In genomic region chr15:98894746-98895634, GRCm38 (mm10) we compare ENCODE assay signal across 8 mouse cellular contexts. TPM values are rescaled to one million over a fixed set of nuclear protein-coding genes. Genes with fewer than 3 reads are reported as not detected.
A peak's percentile ranks its signal among the peaks of the same experiment; 100 is the strongest.
DNase-seq lines count a peak whose midpoint lies in the region; ATAC-seq lines count a peak whose summit lies in the region.

No protein-coding gene starts in this region.

- peaks cover 88% of the 10 kb centered on the region for H3K27me3 ChIP-seq in heart, embryonic 10.5 days (ENCODE audit: insufficient read depth, poor library complexity, severe bottlenecking)
- peaks cover 72% of the 10 kb centered on the region for H3K27me3 ChIP-seq in embryonic facial prominence, embryonic 11.5 days (ENCODE audit: control insufficient read depth, insufficient read depth, low read length)
- H3K27me3 ChIP-seq in intestine, embryonic 14.5 days (replicated peaks; ENCODE audit: control insufficient read depth, insufficient read depth, low read length), result peaks cover 86% of the 10 kb centered on the region
- peaks cover 76% of the 10 kb centered on the region for H3K27me3 ChIP-seq in midbrain, embryonic 15.5 days (replicated peaks)

- peak overlapping the region; percentile 97 for H3K4me2 ChIP-seq in embryonic facial prominence, embryonic 11.5 days (ENCODE audit: low read depth, low read length)
- peak overlapping the region; percentile 99 for H3K4me2 ChIP-seq in intestine, embryonic 14.5 days (ENCODE audit: low read length)
- H3K4me2 ChIP-seq in midbrain, embryonic 15.5 days, result peak overlapping the region; percentile 99

- DNase-seq in heart, embryonic 10.5 days (ENCODE audit: low spot score), result no peak
- DNase-seq in heart, adult 8-10 months (ENCODE audit: low spot score), result no peak
- DNase-seq in embryonic facial prominence, embryonic 11.5 days (ENCODE audit: low spot score), result no peak
- DNase-seq in intestine, embryonic 14.5 days (ENCODE audit: low spot score), result peak; percentile 65
- no peak for DNase-seq in c-Kit-positive CD71-positive TER-119-positive erythroid progenitor cells, embryonic 14.5 days (ENCODE audit: low spot score)
- no peak for DNase-seq in layer of hippocampus, adult 9-10 months (ENCODE audit: low spot score)

- H3K4me3 ChIP-seq in heart, embryonic 10.5 days, result peak overlapping the region; percentile 70
- H3K4me3 ChIP-seq in embryonic facial prominence, embryonic 11.5 days (ENCODE audit: low read depth, low read length), result peak overlapping the region; percentile 47
- peak overlapping the region; percentile 52 for H3K4me3 ChIP-seq in intestine, embryonic 14.5 days (ENCODE audit: low read depth, low read length)
- peak overlapping the region; percentile 52 for H3K4me3 ChIP-seq in midbrain, embryonic 15.5 days

- H3K36me3 ChIP-seq in heart, embryonic 10.5 days, result no peaks in the 10 kb centered on the region
- H3K36me3 ChIP-seq in embryonic facial prominence, embryonic 11.5 days (replicated peaks; ENCODE audit: control insufficient read depth, insufficient read depth, low read depth, low read length), result no peaks in the 10 kb centered on the region
- no peaks in the 10 kb centered on the region for H3K36me3 ChIP-seq in intestine, embryonic 14.5 days (ENCODE audit: control insufficient read depth, insufficient read depth, low read length)
- no peaks in the 10 kb centered on the region for H3K36me3 ChIP-seq in midbrain, embryonic 15.5 days (replicated peaks)

- WGBS in heart, embryonic 10.5 days, result 4% methylated on average over 38 of the region's 38 CpGs
- WGBS in embryonic facial prominence, embryonic 11.5 days, result 3% methylated on average over 38 of the region's 38 CpGs
- 4% methylated on average over 38 of the region's 38 CpGs for WGBS in intestine, embryonic 14.5 days
- 4% methylated on average over 38 of the region's 38 CpGs for WGBS in midbrain, embryonic 15.5 days

- H3K9ac ChIP-seq in embryonic facial prominence, embryonic 11.5 days (replicated peaks; ENCODE audit: low read length), result no peak overlapping the region; the same call in 1 of the 2 replicates
- no peak overlapping the region for H3K9ac ChIP-seq in intestine, embryonic 14.5 days (ENCODE audit: low read length)
- peak overlapping the region; percentile 42; the same call in 1 of the 2 replicates for H3K9ac ChIP-seq in midbrain, embryonic 15.5 days

- H3K9me3 ChIP-seq in heart, embryonic 10.5 days, result no peaks in the 10 kb centered on the region
- H3K9me3 ChIP-seq in embryonic facial prominence, embryonic 11.5 days (replicated peaks; ENCODE audit: control insufficient read depth, low read length), result no peaks in the 10 kb centered on the region
- no peaks in the 10 kb centered on the region for H3K9me3 ChIP-seq in intestine, embryonic 14.5 days (ENCODE audit: control insufficient read depth, low read length)
- no peaks in the 10 kb centered on the region for H3K9me3 ChIP-seq in midbrain, embryonic 15.5 days

- H3K4me1 ChIP-seq in heart, embryonic 10.5 days, result peaks cover 63% of the 10 kb centered on the region
- H3K4me1 ChIP-seq in embryonic facial prominence, embryonic 11.5 days (ENCODE audit: control insufficient read depth, insufficient read depth, low read length), result peaks cover 21% of the 10 kb centered on the region
- peaks cover 21% of the 10 kb centered on the region for H3K4me1 ChIP-seq in intestine, embryonic 14.5 days (replicated peaks; ENCODE audit: control insufficient read depth, insufficient read depth, low read length)
- H3K4me1 ChIP-seq in midbrain, embryonic 15.5 days, result peaks cover 33% of the 10 kb centered on the region

- 0 out of 2 replicates have a peak, but pooled peaks have one; percentile 11 for ATAC-seq in embryonic facial prominence, embryonic 11.5 days (replicated peaks; ENCODE audit: insufficient number of reproducible peaks, low FRiP score, low TSS enrichment, low read depth)
- no peak for ATAC-seq in intestine, embryonic 14.5 days (replicated peaks; ENCODE audit: low FRiP score, low TSS enrichment, low read depth)
- ATAC-seq in midbrain, embryonic 15.5 days (replicated peaks), result no peak
- no peak for ATAC-seq in granulocyte monocyte progenitor cell, adult 5-6 weeks (replicated peaks; ENCODE audit: poor library complexity, severe bottlenecking)

- peak overlapping the region; percentile 89 for H3K27ac ChIP-seq in heart, embryonic 10.5 days
- no peak overlapping the region for H3K27ac ChIP-seq in embryonic facial prominence, embryonic 11.5 days (replicated peaks; ENCODE audit: low read depth, low read length)
- no peak overlapping the region for H3K27ac ChIP-seq in intestine, embryonic 14.5 days (ENCODE audit: low read depth)
- H3K27ac ChIP-seq in midbrain, embryonic 15.5 days, result no peak overlapping the region

RNA-seq across cellular contexts. Expression of gene Rhebl1, which starts 0.7 kb away (rescaled TPM):
- polyA plus RNA-seq in heart, embryonic 10.5 days (2016; fragmentation: Nextera tagmentation; extraction: Ambion mirVana), result 6.5 and 11.8 TPM in 2 replicates
- 1 to 10 TPM; 1.2 to 2.8 (median 1.9) TPM for total RNA-seq in heart, adult 8-10 months (2022)
- 16.7 and 17.0 TPM in 2 replicates for polyA plus RNA-seq in embryonic facial prominence, embryonic 11.5 days (2014; fragmentation: Nextera tagmentation; extraction: Ambion mirVana)
- polyA plus RNA-seq in intestine, embryonic 14.5 days (2014; fragmentation: Nextera tagmentation; extraction: Ambion mirVana), result 9.5 and 11.4 TPM in 2 replicates
- 35.5 and 35.9 TPM in 2 replicates for polyA plus RNA-seq in midbrain, embryonic 15.5 days (2015; fragmentation: Nextera tagmentation; extraction: Ambion mirVana)
- 14.3 and 25.5 TPM in 2 replicates for total RNA-seq in granulocyte monocyte progenitor cell, adult 5-6 weeks (2014; fragmentation: Nextera tagmentation)
- 4.3 and 7.3 TPM in 2 replicates for total RNA-seq in granulocyte monocyte progenitor cell, adult 5-6 weeks (2017)

RNA-seq across cellular contexts. Expression of gene Dhh, which starts 3.4 kb away (rescaled TPM):
- 2.9 and 3.0 TPM in 2 replicates for polyA plus RNA-seq in heart, embryonic 10.5 days (2016; fragmentation: Nextera tagmentation; extraction: Ambion mirVana)
- 1 to 10 TPM in 2 of 4 experiments, under 1 TPM in 2; 0.72 to 1.6 (median 1.0) TPM for total RNA-seq in heart, adult 8-10 months (2022)
- polyA plus RNA-seq in embryonic facial prominence, embryonic 11.5 days (2014; fragmentation: Nextera tagmentation; extraction: Ambion mirVana), result 0.76 and 1.3 TPM in 2 replicates
- polyA plus RNA-seq in intestine, embryonic 14.5 days (2014; fragmentation: Nextera tagmentation; extraction: Ambion mirVana), result 0.62 and 1.0 TPM in 2 replicates
- 0.35 and 0.73 TPM in 2 replicates for polyA plus RNA-seq in midbrain, embryonic 15.5 days (2015; fragmentation: Nextera tagmentation; extraction: Ambion mirVana)
- total RNA-seq in granulocyte monocyte progenitor cell, adult 5-6 weeks (2014; fragmentation: Nextera tagmentation), result not detected in 2 replicates
- not detected in 2 replicates for total RNA-seq in granulocyte monocyte progenitor cell, adult 5-6 weeks (2017)

RNA-seq across cellular contexts. Expression of gene Lmbr1l, which starts 23.0 kb away (rescaled TPM):
- polyA plus RNA-seq in heart, embryonic 10.5 days (2016; fragmentation: Nextera tagmentation; extraction: Ambion mirVana), result 14.9 and 20.2 TPM in 2 replicates
- total RNA-seq in heart, adult 8-10 months (2022), result 10 to 100 TPM in 2 of 4 experiments, 1 to 10 TPM in 2; 7.3 to 12.2 (median 10.0) TPM
- polyA plus RNA-seq in embryonic facial prominence, embryonic 11.5 days (2014; fragmentation: Nextera tagmentation; extraction: Ambion mirVana), result 3.9 and 7.1 TPM in 2 replicates
- polyA plus RNA-seq in intestine, embryonic 14.5 days (2014; fragmentation: Nextera tagmentation; extraction: Ambion mirVana), result 4.1 and 5.5 TPM in 2 replicates
- 35.5 and 38.3 TPM in 2 replicates for polyA plus RNA-seq in midbrain, embryonic 15.5 days (2015; fragmentation: Nextera tagmentation; extraction: Ambion mirVana)
- 3.5 and 8.5 TPM in 2 replicates for total RNA-seq in granulocyte monocyte progenitor cell, adult 5-6 weeks (2014; fragmentation: Nextera tagmentation)
- 7.7 and 11.9 TPM in 2 replicates for total RNA-seq in granulocyte monocyte progenitor cell, adult 5-6 weeks (2017)

RNA-seq across cellular contexts. Expression of gene Kmt2d, which starts 24.0 kb away (rescaled TPM):
- polyA plus RNA-seq in heart, embryonic 10.5 days (2016; fragmentation: Nextera tagmentation; extraction: Ambion mirVana), result 10.1 and 12.0 TPM in 2 replicates
- total RNA-seq in heart, adult 8-10 months (2022), result 10 to 100 TPM; 54.7 to 66.1 (median 59.8) TPM
- 11.6 and 12.0 TPM in 2 replicates for polyA plus RNA-seq in embryonic facial prominence, embryonic 11.5 days (2014; fragmentation: Nextera tagmentation; extraction: Ambion mirVana)
- 16.2 and 17.5 TPM in 2 replicates for polyA plus RNA-seq in intestine, embryonic 14.5 days (2014; fragmentation: Nextera tagmentation; extraction: Ambion mirVana)
- 11.9 and 13.5 TPM in 2 replicates for polyA plus RNA-seq in midbrain, embryonic 15.5 days (2015; fragmentation: Nextera tagmentation; extraction: Ambion mirVana)
- total RNA-seq in granulocyte monocyte progenitor cell, adult 5-6 weeks (2014; fragmentation: Nextera tagmentation), result 59.0 and 81.0 TPM in 2 replicates
- 15.8 and 24.9 TPM in 2 replicates for total RNA-seq in granulocyte monocyte progenitor cell, adult 5-6 weeks (2017)

RNA-seq across cellular contexts. Expression of gene Tuba1b, which starts 39.4 kb away (rescaled TPM):
- 1,935 and 2,007 TPM in 2 replicates for polyA plus RNA-seq in heart, embryonic 10.5 days (2016; fragmentation: Nextera tagmentation; extraction: Ambion mirVana)
- total RNA-seq in heart, adult 8-10 months (2022), result 100 to 1,000 TPM; 106 to 156 (median 115) TPM
- 2,291 and 2,381 TPM in 2 replicates for polyA plus RNA-seq in embryonic facial prominence, embryonic 11.5 days (2014; fragmentation: Nextera tagmentation; extraction: Ambion mirVana)
- polyA plus RNA-seq in intestine, embryonic 14.5 days (2014; fragmentation: Nextera tagmentation; extraction: Ambion mirVana), result 1,667 and 1,776 TPM in 2 replicates
- polyA plus RNA-seq in midbrain, embryonic 15.5 days (2015; fragmentation: Nextera tagmentation; extraction: Ambion mirVana), result 1,136 and 1,188 TPM in 2 replicates
- 2,030 and 2,397 TPM in 2 replicates for total RNA-seq in granulocyte monocyte progenitor cell, adult 5-6 weeks (2014; fragmentation: Nextera tagmentation)
- total RNA-seq in granulocyte monocyte progenitor cell, adult 5-6 weeks (2017), result 964 and 1,039 TPM in 2 replicates
